Mouse (Mus musculus) MEL (cell line): ENCODE measurements at regions not wholly inside any gene's neighbourhood (a gene's known extent, or its start where the extent isn't known, plus 50 kb on each side); places are given as distances from the start of the nearest gene placed in this dataset.

Experiments used
- DNase-seq: peaks from one replicate; pipeline ENCODE4 v3.0.0; 2011; ENCODE audit warnings: low read depth, low spot score
- H3K27ac ChIP-seq: 2 replicates; pipeline ENCODE4 v1.5.1; 2012; ENCODE audit warnings: low read depth, mild to moderate bottlenecking, control low read depth, low read length, moderate library complexity; ENCODE audit not compliant: control insufficient read depth
- H3K27me3 ChIP-seq, 2 experiments: fragments of 150-350 bp in 1 of 2; sonication (generic) in 1 of 2; 2 replicates each; pipeline ENCODE4 v1.6.1; 2012; ENCODE audit warnings: low read length in 2 of 2, mild to moderate bottlenecking in 2 of 2, improper control_type of control experiment in 1 of 2, moderate library complexity in 1 of 2; ENCODE audit not compliant: insufficient read depth in 2 of 2, control insufficient read depth in 1 of 2
- H3K36me3 ChIP-seq, 2 experiments: 2 replicates each; pipeline ENCODE4 v1.6.1; 2012 to 2014; ENCODE audit warnings: low read length in 2 of 2, improper control_type of control experiment in 1 of 2, inconsistent platforms in 1 of 2, mild to moderate bottlenecking in 1 of 2; ENCODE audit not compliant: insufficient read depth in 2 of 2, control insufficient read depth in 1 of 2
- H3K4me1 ChIP-seq, 2 experiments: fragments of 150-350 bp in 1 of 2; sonication (generic) in 1 of 2; 2 replicates each; pipeline ENCODE4 v1.6.1; 2012; ENCODE audit warnings: low read length in 2 of 2, improper control_type of control experiment in 1 of 2, mild to moderate bottlenecking in 1 of 2; ENCODE audit not compliant: insufficient read depth in 2 of 2, control insufficient read depth in 1 of 2
- H3K4me3 ChIP-seq, 2 experiments: fragments of 150-350 bp in 1 of 2; sonication (generic) in 1 of 2; 2 replicates each; pipeline ENCODE4 v1.5.1; 2012; ENCODE audit warnings: low read depth in 2 of 2, low read length in 2 of 2, mild to moderate bottlenecking in 2 of 2, moderate library complexity in 2 of 2, control low read depth in 1 of 2, improper control_type of control experiment in 1 of 2; ENCODE audit not compliant: control insufficient read depth in 1 of 2, insufficient read depth in 1 of 2
- H3K79me2 ChIP-seq: 2 replicates; pipeline ENCODE4 v1.6.1; 2012; ENCODE audit warnings: mild to moderate bottlenecking, low read length, moderate library complexity; ENCODE audit not compliant: control insufficient read depth, poor library complexity, insufficient read depth
- H3K9ac ChIP-seq: 2 replicates; pipeline ENCODE4 v1.6.1; 2012; ENCODE audit warnings: low read depth, mild to moderate bottlenecking, control low read depth, low read length, moderate library complexity; ENCODE audit not compliant: control insufficient read depth, poor library complexity, severe bottlenecking
- H3K9me3 ChIP-seq: fragments of 150-350 bp; sonication (generic); replicated peaks from 2 replicates; pipeline ENCODE4 v1.6.1; 2012; ENCODE audit warnings: mild to moderate bottlenecking, low read length, improper control_type of control experiment, moderate library complexity; ENCODE audit not compliant: insufficient read depth
- CTCF ChIP-seq, 3 experiments: IDR thresholded peaks in 2 of 3; conservative IDR thresholded peaks in 1 of 3; 2 replicates each; pipeline ENCODE4 v1.5.1; 2011 to 2012; ENCODE audit warnings: low read length in 3 of 3, low read depth in 2 of 3, mild to moderate bottlenecking in 2 of 3, improper control_type of control experiment in 1 of 3, inconsistent platforms in 1 of 3, mixed read lengths in 1 of 3, moderate library complexity in 1 of 3; ENCODE audit not compliant: control insufficient read depth in 1 of 3, insufficient read depth in 1 of 3, poor library complexity in 1 of 3, severe bottlenecking in 1 of 3
- ELF1 ChIP-seq: IDR thresholded peaks from 2 replicates; pipeline ENCODE4 v1.6.1; 2014; ENCODE audit warnings: low read depth, mild to moderate bottlenecking, inconsistent platforms, low read length, improper control_type of control experiment, moderate library complexity
- ETS1 ChIP-seq: IDR thresholded peaks from 2 replicates; pipeline ENCODE4 v1.6.1; 2012; ENCODE audit warnings: low read depth, mild to moderate bottlenecking, inconsistent platforms, low read length, improper control_type of control experiment, moderate library complexity
- GABPA ChIP-seq: IDR thresholded peaks from 2 replicates; pipeline ENCODE4 v1.6.1; 2012; ENCODE audit warnings: low read depth, mild to moderate bottlenecking, inconsistent platforms, low read length, improper control_type of control experiment, moderate library complexity
- HCFC1 ChIP-seq: IDR thresholded peaks from 2 replicates; pipeline ENCODE4 v1.6.1; 2012; ENCODE audit warnings: low read depth, mild to moderate bottlenecking, inconsistent platforms, low read length, improper control_type of control experiment, moderate library complexity
- KAT2A ChIP-seq: conservative IDR thresholded peaks from 2 replicates; pipeline ENCODE4 v1.6.1; 2012; ENCODE audit warnings: low read depth, low read length, improper control_type of control experiment, inconsistent platforms
- MAX ChIP-seq: IDR thresholded peaks from 2 replicates; pipeline ENCODE4 v1.6.1; 2011; ENCODE audit warnings: low read length, improper control_type of control experiment
- MEF2A ChIP-seq: IDR thresholded peaks from 2 replicates; pipeline ENCODE4 v1.6.1; 2014; ENCODE audit warnings: low read depth, mild to moderate bottlenecking, inconsistent platforms, low read length, improper control_type of control experiment; ENCODE audit not compliant: poor library complexity, insufficient replicate concordance, severe bottlenecking; ENCODE audit errors: extremely low read depth
- MXI1 ChIP-seq: IDR thresholded peaks from 2 replicates; pipeline ENCODE4 v1.6.1; 2011; ENCODE audit warnings: mild to moderate bottlenecking, low read depth, low read length, improper control_type of control experiment
- MYC ChIP-seq: IDR thresholded peaks from 2 replicates; pipeline ENCODE4 v1.6.1; 2011; ENCODE audit warnings: low read depth, mild to moderate bottlenecking, low read length, improper control_type of control experiment, moderate library complexity
- NRF1 ChIP-seq: IDR thresholded peaks from 2 replicates; pipeline ENCODE4 v1.6.1; 2014; ENCODE audit warnings: low read depth, mild to moderate bottlenecking, inconsistent platforms, low read length, improper control_type of control experiment, moderate library complexity; ENCODE audit not compliant: poor library complexity, insufficient read depth, severe bottlenecking
- POLR2A ChIP-seq, 2 experiments: IDR thresholded peaks; 2 replicates each; pipeline ENCODE4 v1.6.1; 2011 to 2012; ENCODE audit warnings: low read length in 2 of 2, mild to moderate bottlenecking in 2 of 2, control low read depth in 1 of 2, improper control_type of control experiment in 1 of 2, low read depth in 1 of 2, moderate library complexity in 1 of 2; ENCODE audit not compliant: control insufficient read depth in 1 of 2, insufficient read depth in 1 of 2, poor library complexity in 1 of 2
- POLR2AphosphoS2 ChIP-seq: IDR thresholded peaks from 2 replicates; pipeline ENCODE4 v1.6.1; 2011; ENCODE audit warnings: low read length, improper control_type of control experiment
- RAD21 ChIP-seq: IDR thresholded peaks from 2 replicates; pipeline ENCODE4 v1.6.1; 2011; ENCODE audit warnings: mild to moderate bottlenecking, low read depth, low read length, improper control_type of control experiment
- RCOR1 ChIP-seq: IDR thresholded peaks from 2 replicates; pipeline ENCODE4 v1.6.1; 2012; ENCODE audit warnings: low read depth, mild to moderate bottlenecking, inconsistent platforms, low read length, improper control_type of control experiment
- SMC3 ChIP-seq: IDR thresholded peaks from 2 replicates; pipeline ENCODE4 v1.6.1; 2011; ENCODE audit warnings: low read depth, low read length, improper control_type of control experiment
- TAL1 ChIP-seq: IDR thresholded peaks from 2 replicates; pipeline ENCODE4 v1.6.1; 2012; ENCODE audit warnings: mild to moderate bottlenecking, inconsistent platforms, low read length, moderate library complexity, mixed read lengths
- TCF12 ChIP-seq: IDR thresholded peaks from 2 replicates; pipeline ENCODE4 v1.6.1; 2014; ENCODE audit warnings: low read depth, mild to moderate bottlenecking, inconsistent platforms, low read length, improper control_type of control experiment, moderate library complexity
- UBTF ChIP-seq: IDR thresholded peaks from 2 replicates; pipeline ENCODE4 v1.6.1; 2012; ENCODE audit warnings: low read depth, mild to moderate bottlenecking, inconsistent platforms, low read length, improper control_type of control experiment, moderate library complexity, borderline replicate concordance; ENCODE audit not compliant: insufficient read depth
- ZC3H11A ChIP-seq: IDR thresholded peaks from 2 replicates; pipeline ENCODE4 v1.6.1; 2012; ENCODE audit warnings: low read depth, mild to moderate bottlenecking, inconsistent platforms, low read length, improper control_type of control experiment
- ZKSCAN1 ChIP-seq: IDR thresholded peaks from 2 replicates; pipeline ENCODE4 v1.6.1; 2012; ENCODE audit warnings: low read depth, mild to moderate bottlenecking, inconsistent platforms, low read length, improper control_type of control experiment, moderate library complexity
- ZNF384 ChIP-seq: IDR thresholded peaks from 2 replicates; pipeline ENCODE4 v1.6.1; 2012; ENCODE audit warnings: low read depth, mild to moderate bottlenecking, inconsistent platforms, low read length, improper control_type of control experiment

DNA sequence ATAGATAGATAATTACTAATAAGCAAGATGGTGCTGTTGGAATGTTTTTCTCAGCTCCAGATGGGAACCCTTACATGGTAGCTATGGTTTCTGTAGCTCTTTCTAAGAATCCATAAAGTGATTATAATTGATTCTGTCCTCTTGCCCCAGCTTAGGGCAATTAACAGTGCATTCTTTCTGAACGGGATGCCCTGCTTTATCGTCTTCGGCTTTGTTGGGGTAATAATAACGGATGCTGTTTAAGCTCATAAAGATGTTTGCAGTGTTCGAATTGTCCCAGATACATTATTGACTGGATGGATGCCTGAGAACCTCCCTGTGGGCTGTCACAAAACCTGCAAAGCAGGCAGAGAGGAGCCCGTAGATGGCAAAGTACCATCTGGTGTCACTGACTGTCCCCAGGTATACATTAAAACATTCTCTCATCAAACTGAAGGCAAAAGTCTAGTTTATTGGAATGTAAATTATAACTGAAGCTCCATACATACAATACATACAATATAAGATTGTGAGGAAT, 637.8 kb upstream of the Tenm3 start:
- no peak overlapping the region for H3K4me3 ChIP-seq
- H3K27ac ChIP-seq, result no peak overlapping the region
- H3K79me2 ChIP-seq, result no peaks in the 10 kb centered on the region
- no peaks in the 10 kb centered on the region for H3K4me1 ChIP-seq
- H3K9me3 ChIP-seq, result no peaks in the 10 kb centered on the region
- no peak for DNase-seq
- H3K9ac ChIP-seq, result no peak overlapping the region
- TF ChIP-seq TAL1, result no peak
- TF ChIP-seq ETS1, result no peak
- no peak for TF ChIP-seq MAX
- no peak for TF ChIP-seq NRF1
- no peak for TF ChIP-seq SMC3
- TF ChIP-seq CTCF (IDR thresholded peaks at IDR 0.05 in 2 of 3, conservative IDR thresholded peaks at IDR 0.05 in 1 of 3; ENCODE audit: control insufficient read depth in 1 of 3, insufficient read depth in 1 of 3, low read depth in 2 of 3, low read length in 3 of 3, poor library complexity in 1 of 3, severe bottlenecking in 1 of 3), result no peak
- no peaks in the 10 kb centered on the region for H3K36me3 ChIP-seq
- no peaks in the 10 kb centered on the region for H3K27me3 ChIP-seq

DNA sequence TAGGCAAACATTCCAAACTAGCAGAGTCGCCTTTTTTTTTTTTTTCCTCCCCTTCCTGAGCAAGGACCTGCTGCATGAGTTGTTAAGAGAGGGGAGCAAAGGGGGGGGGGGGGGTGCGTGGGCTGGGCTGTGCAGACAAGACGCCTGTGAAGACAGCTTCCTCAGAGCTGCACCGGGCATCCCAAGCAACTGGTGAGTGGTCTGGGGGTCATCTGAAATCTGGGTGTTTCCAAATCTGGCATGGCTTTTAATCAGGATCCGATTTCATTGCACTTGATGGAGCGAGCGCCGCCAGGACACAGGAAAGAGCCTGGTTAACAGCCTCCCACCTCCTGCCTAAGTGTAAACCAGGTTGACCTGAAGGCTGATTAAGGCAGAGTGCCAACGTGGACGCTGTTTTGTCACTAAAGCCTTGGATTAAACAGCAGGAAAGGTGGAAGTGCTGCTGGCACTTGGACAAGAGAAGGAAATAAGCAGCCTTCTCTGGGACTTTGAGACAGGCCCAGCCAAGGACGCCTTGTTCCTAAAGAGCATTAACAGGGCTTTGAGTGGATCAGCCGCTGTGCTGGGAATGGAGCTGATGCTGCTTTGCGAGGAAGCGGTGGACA, 622.3 kb upstream of the Tenm3 start:
- Histone ChIP-seq H3K36me3 (no peaks in the 10 kb centered on the region), H3K79me2 (no peaks in the 10 kb centered on the region), H3K27me3 (no peaks in the 10 kb centered on the region), H3K27ac (no peak overlapping the region), H3K9me3 (no peaks in the 10 kb centered on the region), H3K4me1 (no peaks in the 10 kb centered on the region), H3K9ac (no peak overlapping the region), H3K4me3 (no peak overlapping the region)
- DNase-seq, result no peak
- TF ChIP-seq POLR2AphosphoS2, result no peak
- no peak for TF ChIP-seq TCF12
- no peak for TF ChIP-seq RAD21
- no peak for TF ChIP-seq ETS1
- no peak for TF ChIP-seq MXI1
- TF ChIP-seq POLR2A (IDR thresholded peaks at IDR 0.05; ENCODE audit: control insufficient read depth in 1 of 2, insufficient read depth in 1 of 2, low read depth in 1 of 2, low read length in 2 of 2, poor library complexity in 1 of 2), result no peak
- no peak for TF ChIP-seq GABPA
- TF ChIP-seq ZNF384, result no peak
- TF ChIP-seq SMC3, result no peak
- TF ChIP-seq MYC, result no peak
- no peak for TF ChIP-seq RCOR1
- TF ChIP-seq HCFC1, result no peak
- no peak for TF ChIP-seq ZKSCAN1
- no peak for TF ChIP-seq KAT2A
- TF ChIP-seq UBTF, result no peak
- no peak for TF ChIP-seq ELF1
- TF ChIP-seq ZC3H11A, result no peak
- TF ChIP-seq TAL1, result no peak
- TF ChIP-seq NRF1, result no peak
- TF ChIP-seq MEF2A, result no peak
